Comparison of ENCODE assay signal across 10 mouse cellular contexts in the genomic region with DNA sequence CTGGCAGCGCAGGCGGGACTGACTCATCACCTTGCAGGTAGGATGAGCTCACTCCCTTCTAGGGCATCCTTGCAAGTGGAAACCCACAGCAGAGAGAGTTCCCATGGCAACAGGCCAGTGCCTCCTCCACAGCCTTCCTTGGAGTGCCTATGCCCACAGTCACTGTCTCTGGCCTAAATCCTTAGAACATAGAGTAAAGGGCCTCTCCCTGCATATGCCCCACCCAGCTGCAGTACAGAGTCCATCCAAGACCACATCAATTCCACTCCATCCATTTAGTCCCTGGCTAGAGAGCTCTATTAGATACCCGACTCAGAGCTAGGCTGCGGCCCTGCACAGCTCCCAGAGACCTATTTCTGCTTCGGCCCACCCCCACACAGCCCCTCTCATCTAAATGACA. TPM values are rescaled to one million over a fixed set of nuclear protein-coding genes. Genes with fewer than 3 reads are reported as not detected.
DNase-seq lines count a peak whose midpoint lies in the region; ATAC-seq lines count a peak whose summit lies in the region.
"Had no signal": no experiment of that assay in that cellular context is flagged by ENCODE, and none has a peak within 500 bp of the region (broad histone marks: within the 10 kb centered on the region; RNA-seq: fewer than 3 reads in every experiment).

No protein-coding gene starts in this region.

- no peaks in the 10 kb centered on the region for H3K4me1 ChIP-seq in midbrain, embryonic 14.5 days (ENCODE audit: control insufficient read depth, insufficient read depth, low read length)
- H3K4me1 ChIP-seq in midbrain, embryonic 10.5 days = 0 out of 2 replicates have a peak, but pooled peaks cover 9% of the 10 kb centered on the region

- no peaks in the 10 kb centered on the region for H3K36me3 ChIP-seq in midbrain, embryonic 14.5 days (ENCODE audit: control insufficient read depth, insufficient read depth, low read length)
- peaks cover 21% of the 10 kb centered on the region for H3K36me3 ChIP-seq in midbrain, embryonic 10.5 days

- H3K9ac ChIP-seq in midbrain, embryonic 14.5 days (replicated peaks; ENCODE audit: low read length) = no peak overlapping the region
- H3K9ac ChIP-seq: liver, embryonic 14.5 days had no signal

- intact Hi-C loops in left cerebral cortex, postnatal 36 days (cut with DNase I) = no loop called here

- no peak overlapping the region for H3K27ac ChIP-seq in midbrain, embryonic 14.5 days (replicated peaks; ENCODE audit: low read depth, low read length)
- H3K27ac ChIP-seq in midbrain, embryonic 10.5 days (replicated peaks) = no peak overlapping the region
- H3K27ac ChIP-seq: liver, embryonic 14.5 days had no signal

- H3K27me3 ChIP-seq in midbrain, embryonic 14.5 days (ENCODE audit: control insufficient read depth, insufficient read depth, low read length) = no peaks in the 10 kb centered on the region
- H3K27me3 ChIP-seq in midbrain, embryonic 10.5 days (ENCODE audit: low read depth, poor library complexity, severe bottlenecking) = no peaks in the 10 kb centered on the region

- 90% methylated on average over 5 of the region's 5 CpGs for WGBS in midbrain, embryonic 14.5 days
- 93% methylated on average over 5 of the region's 5 CpGs for WGBS in midbrain, embryonic 10.5 days

- H3K4me3 ChIP-seq in midbrain, embryonic 14.5 days (replicated peaks; ENCODE audit: low read depth, low read length) = no peak overlapping the region
- no peak overlapping the region for H3K4me3 ChIP-seq in midbrain, embryonic 10.5 days

- no peak overlapping the region for H3K4me2 ChIP-seq in midbrain, embryonic 14.5 days (ENCODE audit: low read length)

- DNase-seq in heart, adult 11 months = peak; percentile 90
- DNase-seq in heart, adult 18-20 months = no peak
- peak; percentile 56 for DNase-seq in midbrain, embryonic 14.5 days
- no peak for DNase-seq in midbrain, embryonic 10.5 days (ENCODE audit: low spot score)
- peak; percentile 85 to 86 for DNase-seq in left cerebral cortex, postnatal 36 days (ENCODE audit: low spot score in 2 of 2)
- peak; percentile 89 for DNase-seq in telencephalon, adult 2 months (ENCODE audit: low read depth, low spot score)
- no peak for DNase-seq in natural killer cell, adult 2 months (ENCODE audit: low spot score in 2 of 2)
- DNase-seq: adrenal gland, adult 8-10 months had no signal

- no peaks in the 10 kb centered on the region for H3K9me3 ChIP-seq in midbrain, embryonic 14.5 days (ENCODE audit: control insufficient read depth, low read length)
- H3K9me3 ChIP-seq in midbrain, embryonic 10.5 days (replicated peaks) = peaks cover 7% of the 10 kb centered on the region; the same call in 1 of the 2 replicates

- no peak for ATAC-seq in midbrain, embryonic 14.5 days (ENCODE audit: low FRiP score, low TSS enrichment)
- no peak for ATAC-seq in granulocyte monocyte progenitor cell, adult 5-6 weeks (replicated peaks; ENCODE audit: poor library complexity, severe bottlenecking)

RNA-seq across cellular contexts. Expression of a gene that starts 20.7 kb away (rescaled TPM):
- total RNA-seq in heart, adult 18-20 months (2021) = 10 to 100 TPM; 23.8 to 31.7 TPM
- 6.2 and 7.9 TPM in 2 replicates for polyA plus RNA-seq in midbrain, embryonic 14.5 days (2014; fragmentation: Nextera tagmentation; extraction: Ambion mirVana)
- 23.1 and 24.9 TPM in 2 replicates for polyA plus RNA-seq in midbrain, embryonic 10.5 days (2016; fragmentation: Nextera tagmentation; extraction: Ambion mirVana)
- 100 to 1,000 TPM; 106 to 146 TPM for total RNA-seq in left cerebral cortex, postnatal 36 days (2021)
- 14.7 and 18.2 TPM in 2 replicates for total RNA-seq in granulocyte monocyte progenitor cell, adult 5-6 weeks (2014; fragmentation: Nextera tagmentation)
- 10.1 and 13.9 TPM in 2 replicates for total RNA-seq in granulocyte monocyte progenitor cell, adult 5-6 weeks (2017)

Comparison
In these comparisons a context has a peak if more than half of its experiments do, and no peak if none do; other contexts are left out.
1. DNase-seq: peak in heart, adult 11 months (single experiment), midbrain, embryonic 14.5 days (single experiment), left cerebral cortex, postnatal 36 days (2 of 2) and telencephalon, adult 2 months (single experiment); none in heart, adult 18-20 months (0 of 2), midbrain, embryonic 10.5 days (single experiment) and natural killer cell, adult 2 months (0 of 2).